Mouse (Mus musculus) neural tube, embryonic 14.5 days (tissue): ENCODE results near the gene Nid2. TPM values are rescaled to one million over a fixed set of nuclear protein-coding genes. Genes with fewer than 3 reads are reported as not detected.

Source experiments
- ATAC-seq: fragments of 200-750 bp; cut with Nextera tagmentation; 2 replicates; pipeline ENCODE4 v1.8.0; 2017; ENCODE audit warnings: low read depth, mild to moderate bottlenecking, moderate TSS enrichment, moderate library complexity
- H3K27ac ChIP-seq: fragments of 300-500 bp; sonication (generic); 2 replicates; pipeline ENCODE4 v1.5.1; 2014; ENCODE audit warnings: low read depth, mild to moderate bottlenecking, control low read depth, low read length, moderate library complexity, mixed read lengths
- H3K27me3 ChIP-seq: fragments of 300-500 bp; sonication (generic); 2 replicates; pipeline ENCODE4 v1.6.1; 2014; ENCODE audit warnings: low read length; ENCODE audit not compliant: control insufficient read depth, insufficient read depth
- H3K36me3 ChIP-seq: fragments of 300-500 bp; sonication (generic); 2 replicates; pipeline ENCODE4 v1.6.1; 2014; ENCODE audit warnings: low read length, mixed read lengths; ENCODE audit not compliant: control insufficient read depth, insufficient read depth
- H3K4me1 ChIP-seq: fragments of 300-500 bp; sonication (generic); 2 replicates; pipeline ENCODE4 v1.6.1; 2014; ENCODE audit warnings: low read length; ENCODE audit not compliant: control insufficient read depth, insufficient read depth
- H3K4me2 ChIP-seq: fragments of 300-500 bp; sonication (generic); 2 replicates; pipeline ENCODE4 v1.6.1; 2014; ENCODE audit warnings: mild to moderate bottlenecking, low read depth, low read length, control low read depth
- H3K4me3 ChIP-seq: fragments of 300-500 bp; sonication (generic); 2 replicates; pipeline ENCODE4 v1.5.1; 2014; ENCODE audit warnings: low read depth, low read length, control low read depth, mixed read lengths
- H3K9ac ChIP-seq: fragments of 300-500 bp; sonication (generic); replicated peaks from 2 replicates; pipeline ENCODE4 v1.6.1; 2014; ENCODE audit warnings: low read depth, mild to moderate bottlenecking, control low read depth, low read length, mixed read lengths
- H3K9me3 ChIP-seq: fragments of 300-500 bp; sonication (generic); 2 replicates; pipeline ENCODE4 v1.6.1; 2016; ENCODE audit warnings: low read length; ENCODE audit not compliant: control insufficient read depth
- WGBS: fragments of 180-500 bp; shearing (Covaris S2); extraction: QIAGEN DNeasy Blood & Tissue Kit; methylation state at CpG from one replicate; pipeline ENCODE4 v1.1.7; 2014; 5-methylcytosine and 5-hydroxymethylcytosine counted together
- polyA plus RNA-seq: library from polyadenylated mRNA; unstranded; fragments of >200 nt; fragmentation: Nextera tagmentation; extraction: Ambion mirVana; gene quantifications from 2 replicates; pipeline ENCODE4 v1.2.1, GENCODE M21; 2014

Nid2 gene
- polyA plus RNA-seq, 1 experiment from 2014 or later, result 6.6 TPM

DNA sequence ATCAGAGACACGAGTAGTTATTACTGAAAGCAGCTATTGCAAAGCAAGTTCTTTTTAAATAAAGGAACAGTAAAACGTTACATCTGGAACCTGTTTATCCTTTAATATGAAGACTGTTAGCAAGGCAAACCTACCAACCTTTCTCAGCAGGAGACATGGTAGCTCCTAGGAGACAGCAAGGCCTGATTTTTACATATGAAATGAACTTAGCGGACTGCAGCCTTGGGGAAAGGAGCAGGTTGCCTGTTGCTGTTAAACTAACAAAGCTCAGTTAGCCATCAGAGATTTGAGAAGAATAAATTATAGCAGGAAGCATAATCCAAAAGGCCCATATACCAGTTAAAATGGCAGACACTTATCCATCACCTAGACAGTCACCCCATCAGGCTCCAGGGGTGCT is 102.4 kb downstream of the Nid2 start:
- Histone ChIP-seq H3K27ac (no peak overlapping the region), H3K27me3 (no peaks in the 10 kb centered on the region), H3K9me3 (no peaks in the 10 kb centered on the region), H3K4me1 (no peaks in the 10 kb centered on the region), H3K9ac (no peak overlapping the region), H3K4me3 (no peak overlapping the region), H3K4me2 (no peak overlapping the region), H3K36me3 (no peaks in the 10 kb centered on the region)
- no peak for ATAC-seq
- 49% methylated on average over 3 of the region's 3 CpGs for WGBS

DNA sequence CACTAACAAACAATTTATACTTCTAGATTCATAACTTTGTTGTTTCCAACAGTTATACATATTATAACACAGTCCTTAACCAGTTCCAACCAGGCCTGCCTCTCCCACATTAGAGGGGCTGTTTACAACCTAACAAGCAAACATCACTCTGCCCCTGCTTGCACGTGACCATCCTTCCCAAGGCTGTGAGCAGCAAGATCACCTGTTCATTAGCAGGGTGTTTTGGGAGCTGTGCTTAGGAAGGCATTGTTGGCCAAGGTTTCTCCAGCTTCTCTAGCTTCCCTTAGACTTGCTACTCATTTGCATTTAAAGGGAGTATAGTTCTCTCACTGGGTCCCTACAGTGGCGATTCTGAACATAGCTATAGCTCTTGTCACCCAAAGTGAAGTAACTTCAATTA is 107.2 kb downstream of the Nid2 start:
- ATAC-seq, result no peak
- Histone ChIP-seq H3K36me3 (no peaks in the 10 kb centered on the region), H3K9ac (no peak overlapping the region), H3K27me3 (no peaks in the 10 kb centered on the region), H3K27ac (no peak overlapping the region), H3K4me1 (no peaks in the 10 kb centered on the region), H3K4me2 (no peak overlapping the region), H3K4me3 (no peak overlapping the region), H3K9me3 (no peaks in the 10 kb centered on the region)
- 69% methylated on average over 2 of the region's 2 CpGs for WGBS

DNA sequence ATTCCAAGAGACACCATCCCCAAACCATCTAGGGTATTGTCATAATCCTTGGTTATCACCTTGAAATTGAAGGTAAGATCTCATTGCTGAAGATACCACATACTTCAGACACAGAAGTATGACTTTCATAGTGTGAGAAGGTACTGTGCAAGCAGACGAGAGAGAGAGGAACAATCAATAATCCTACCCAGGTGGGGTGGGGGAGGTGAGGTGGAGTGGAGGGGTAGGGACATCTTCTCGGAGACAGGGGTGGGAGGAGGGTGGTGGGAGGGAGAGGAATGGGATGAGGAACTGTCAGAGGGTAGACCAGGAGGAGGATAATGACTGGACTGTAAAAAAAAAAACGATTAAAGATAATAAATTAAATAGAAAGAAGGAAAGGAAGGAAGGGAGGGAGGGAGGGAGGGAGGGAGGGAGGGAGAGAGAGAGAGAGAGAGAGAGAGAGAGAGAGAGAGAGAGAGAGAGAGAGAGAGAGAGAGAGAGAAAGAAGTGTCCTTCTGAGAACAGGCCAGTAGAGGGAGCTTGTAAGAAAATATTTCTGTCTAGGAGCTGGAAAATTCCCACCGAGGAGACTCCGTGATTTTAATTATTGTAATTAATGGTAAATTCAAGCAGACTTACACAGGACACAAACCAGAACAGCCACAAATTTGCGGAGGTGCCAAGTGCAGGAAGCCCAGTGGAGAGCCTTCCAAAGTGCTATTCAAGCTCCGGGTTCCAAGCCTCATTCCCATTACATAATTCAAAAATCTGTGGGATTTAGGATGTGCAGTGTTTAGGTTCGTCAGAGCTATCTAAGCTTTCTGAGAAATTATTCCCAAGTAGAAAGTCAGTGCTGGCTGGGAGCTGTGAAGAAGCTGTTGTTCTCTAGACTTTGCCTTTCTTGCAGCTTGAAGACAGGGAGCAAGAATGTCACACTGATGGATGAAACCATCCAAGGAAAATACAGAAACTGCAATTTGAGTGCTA is 108.0 kb downstream of the Nid2 start:
- no peaks in the 10 kb centered on the region for H3K27me3 ChIP-seq
- H3K27ac ChIP-seq, result no peak overlapping the region
- no peaks in the 10 kb centered on the region for H3K4me1 ChIP-seq
- H3K9ac ChIP-seq, result no peak overlapping the region
- no peaks in the 10 kb centered on the region for H3K9me3 ChIP-seq
- no peak overlapping the region for H3K4me3 ChIP-seq
- ATAC-seq, result no peak
- no peaks in the 10 kb centered on the region for H3K36me3 ChIP-seq
- 56% methylated on average over 8 of the region's 8 CpGs for WGBS
- no peak overlapping the region for H3K4me2 ChIP-seq

DNA sequence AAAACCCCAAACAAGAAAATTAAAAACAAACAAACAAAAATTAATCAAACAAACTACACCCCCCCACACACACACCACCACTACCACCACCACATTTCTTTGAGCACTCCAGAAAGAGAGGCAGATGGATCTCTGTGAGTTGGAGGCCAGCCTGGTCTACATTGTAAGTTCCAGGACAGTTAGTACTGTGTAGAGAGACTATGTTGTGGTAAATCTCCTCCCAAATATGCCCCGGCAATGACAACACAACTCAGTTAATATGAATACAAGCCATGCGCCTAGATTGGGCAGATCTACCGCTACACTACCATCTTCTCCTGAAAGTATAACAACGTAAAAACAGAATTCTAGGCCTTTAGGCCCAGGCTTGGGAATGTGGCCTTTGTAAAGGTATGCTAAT is 109.2 kb downstream of the Nid2 start:
- Histone ChIP-seq H3K4me1 (no peaks in the 10 kb centered on the region), H3K27ac (no peak overlapping the region), H3K27me3 (no peaks in the 10 kb centered on the region), H3K9me3 (no peaks in the 10 kb centered on the region), H3K4me2 (no peak overlapping the region), H3K9ac (no peak overlapping the region), H3K4me3 (no peak overlapping the region), H3K36me3 (no peaks in the 10 kb centered on the region)
- ATAC-seq, result no peak
- 89% methylated on average over 4 of the region's 4 CpGs for WGBS

Other genes with a start within 250 kb of the Nid2 start
- 0.22 and 0.46 TPM in 2 replicates for gene Gm2244, start 201.3 kb upstream of the Nid2 start, polyA plus RNA-seq
- gene Gm2237, start 166.1 kb upstream of the Nid2 start, polyA plus RNA-seq, result 5.7 and 7.9 TPM in 2 replicates
- gene Gm5458, start 148.7 kb upstream of the Nid2 start, polyA plus RNA-seq, result not detected in 2 replicates
- 162 and 187 TPM in 2 replicates for gene Rtraf, start 72.6 kb downstream of the Nid2 start, polyA plus RNA-seq
- 338 and 451 TPM in 2 replicates for gene Gng2, start 226.4 kb downstream of the Nid2 start, polyA plus RNA-seq